Mouse (Mus musculus): ENCODE results near the gene Znrf2. TPM values are rescaled to one million over a fixed set of nuclear protein-coding genes. Genes with fewer than 3 reads are reported as not detected.

The Znrf2 gene
- polyA plus RNA-seq, 2 experiments = 5.5 to 6.3 TPM

- DNase-seq (ENCODE audit: low spot score) = peak; percentile 11
Observed at GRCm38 (mm10) chr6:54906053-54907040, 89.6 kb downstream of the Znrf2 start.

GRCm38 (mm10) chr6:54914977-54915376 lies 98.3 kb downstream of the Znrf2 start:
- Histone ChIP-seq H3K4me2 (replicated peaks; ENCODE audit: low read depth, low read length, severe bottlenecking) (no peak overlapping the region), H3K9me3 (ENCODE audit: control insufficient read depth, low read length) (no peaks in the 10 kb centered on the region), H3K27ac (replicated peaks; ENCODE audit: low read depth, low read length) (no peak overlapping the region), H3K4me3 (replicated peaks; ENCODE audit: low read length) (no peak overlapping the region), H3K4me1 (ENCODE audit: control insufficient read depth, insufficient read depth, low read length) (no peaks in the 10 kb centered on the region), H3K36me3 (ENCODE audit: control insufficient read depth, insufficient read depth, low read length) (no peaks in the 10 kb centered on the region), H3K9ac (ENCODE audit: low read depth, low read length, severe bottlenecking) (no peak overlapping the region), H3K27me3 (ENCODE audit: control insufficient read depth, insufficient read depth, low read length) (no peaks in the 10 kb centered on the region)
- DNase-seq (ENCODE audit: low spot score) = no peak
- 83% methylated on average over 4 of the region's 4 CpGs for WGBS
- TF ChIP-seq POLR2A (IDR thresholded peaks at IDR 0.05; ENCODE audit: borderline replicate concordance, extremely low read depth, insufficient read depth, insufficient read length) = no peak
- no peak for ATAC-seq (ENCODE audit: low FRiP score, low read depth)

More at GRCm38 (mm10) chr6:54906053-54907040, 89.6 kb downstream of the Znrf2 start:
- no peak overlapping the region for H3K9ac ChIP-seq (ENCODE audit: low read depth, low read length, severe bottlenecking)
- H3K36me3 ChIP-seq (ENCODE audit: control insufficient read depth, insufficient read depth, low read length) = no peaks in the 10 kb centered on the region
- no peak for ATAC-seq (ENCODE audit: low FRiP score, low read depth)
- no peaks in the 10 kb centered on the region for H3K9me3 ChIP-seq (ENCODE audit: control insufficient read depth, low read length)
- no peak overlapping the region for H3K4me3 ChIP-seq (replicated peaks; ENCODE audit: low read length)
- no peak overlapping the region for H3K4me2 ChIP-seq (replicated peaks; ENCODE audit: low read depth, low read length, severe bottlenecking)
- no peak overlapping the region for H3K27ac ChIP-seq (replicated peaks; ENCODE audit: low read depth, low read length)
- no peak for TF ChIP-seq POLR2A (IDR thresholded peaks at IDR 0.05; ENCODE audit: borderline replicate concordance, extremely low read depth, insufficient read depth, insufficient read length)
- H3K4me1 ChIP-seq (ENCODE audit: control insufficient read depth, insufficient read depth, low read length) = no peaks in the 10 kb centered on the region
- no peaks in the 10 kb centered on the region for H3K27me3 ChIP-seq (ENCODE audit: control insufficient read depth, insufficient read depth, low read length)
- WGBS = 78% methylated on average over 10 of the region's 10 CpGs

- Histone ChIP-seq H3K27me3 (ENCODE audit: control insufficient read depth, insufficient read depth, low read length) (no peaks in the 10 kb centered on the region), H3K4me1 (ENCODE audit: control insufficient read depth, insufficient read depth, low read length) (no peaks in the 10 kb centered on the region), H3K9ac (ENCODE audit: low read depth, low read length, severe bottlenecking) (no peak overlapping the region), H3K4me3 (replicated peaks; ENCODE audit: low read length) (no peak overlapping the region), H3K9me3 (ENCODE audit: control insufficient read depth, low read length) (no peaks in the 10 kb centered on the region), H3K36me3 (ENCODE audit: control insufficient read depth, insufficient read depth, low read length) (no peaks in the 10 kb centered on the region), H3K27ac (replicated peaks; ENCODE audit: low read depth, low read length) (no peak overlapping the region), H3K4me2 (replicated peaks; ENCODE audit: low read depth, low read length, severe bottlenecking) (no peak overlapping the region)
- no peak for TF ChIP-seq POLR2A (IDR thresholded peaks at IDR 0.05; ENCODE audit: borderline replicate concordance, extremely low read depth, insufficient read depth, insufficient read length)
- DNase-seq (ENCODE audit: low spot score) (no peak), ATAC-seq (ENCODE audit: low FRiP score, low read depth) (no peak)
- 38% methylated on average over 4 of the region's 4 CpGs for WGBS
Observed at GRCm38 (mm10) chr6:54916163-54916562, 99.4 kb downstream of the Znrf2 start.

DNA sequence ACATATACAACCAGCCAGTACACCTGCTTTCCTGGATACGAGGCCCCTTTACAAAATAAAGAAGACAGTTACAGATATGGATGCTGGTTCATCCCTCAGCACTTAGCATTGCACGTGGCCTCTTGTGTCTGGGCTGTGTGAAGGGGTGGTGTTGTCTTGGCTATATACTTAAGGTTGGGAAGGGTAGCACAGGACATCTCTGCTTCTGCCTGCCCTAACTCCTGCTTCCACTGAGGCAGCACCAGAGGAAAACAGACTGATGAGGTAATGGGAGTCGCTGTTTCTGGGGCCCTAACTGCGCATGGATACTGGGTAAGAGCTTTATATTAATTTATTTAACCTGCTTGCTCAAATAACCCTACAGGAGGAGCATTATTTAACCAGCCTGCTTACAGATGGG lies 100.2 kb downstream of the Znrf2 start:
- no peak for TF ChIP-seq POLR2A (IDR thresholded peaks at IDR 0.05; ENCODE audit: borderline replicate concordance, extremely low read depth, insufficient read depth, insufficient read length)
- H3K9ac ChIP-seq (ENCODE audit: low read depth, low read length, severe bottlenecking) = no peak overlapping the region
- DNase-seq (ENCODE audit: low spot score) (no peak), ATAC-seq (ENCODE audit: low FRiP score, low read depth) (no peak)
- H3K27me3 ChIP-seq (ENCODE audit: control insufficient read depth, insufficient read depth, low read length) = no peaks in the 10 kb centered on the region
- no peaks in the 10 kb centered on the region for H3K4me1 ChIP-seq (ENCODE audit: control insufficient read depth, insufficient read depth, low read length)
- H3K36me3 ChIP-seq (ENCODE audit: control insufficient read depth, insufficient read depth, low read length) = no peaks in the 10 kb centered on the region
- no peaks in the 10 kb centered on the region for H3K9me3 ChIP-seq (ENCODE audit: control insufficient read depth, low read length)
- WGBS = 73% methylated on average over 4 of the region's 4 CpGs
- no peak overlapping the region for H3K4me3 ChIP-seq (replicated peaks; ENCODE audit: low read length)
- H3K27ac ChIP-seq (replicated peaks; ENCODE audit: low read depth, low read length) = no peak overlapping the region
- H3K4me2 ChIP-seq (replicated peaks; ENCODE audit: low read depth, low read length, severe bottlenecking) = no peak overlapping the region

- H3K36me3 ChIP-seq (ENCODE audit: control insufficient read depth, insufficient read depth, low read length) = no peaks in the 10 kb centered on the region
- no peak overlapping the region for H3K9ac ChIP-seq (ENCODE audit: low read depth, low read length, severe bottlenecking)
- H3K4me2 ChIP-seq (replicated peaks; ENCODE audit: low read depth, low read length, severe bottlenecking) = no peak overlapping the region
- TF ChIP-seq POLR2A (IDR thresholded peaks at IDR 0.05; ENCODE audit: borderline replicate concordance, extremely low read depth, insufficient read depth, insufficient read length) = no peak
- WGBS = 24% methylated on average over 4 of the region's 4 CpGs
- H3K4me3 ChIP-seq (replicated peaks; ENCODE audit: low read length) = no peak overlapping the region
- no peak for ATAC-seq (ENCODE audit: low FRiP score, low read depth)
- no peaks in the 10 kb centered on the region for H3K4me1 ChIP-seq (ENCODE audit: control insufficient read depth, insufficient read depth, low read length)
- H3K27ac ChIP-seq (replicated peaks; ENCODE audit: low read depth, low read length) = no peak overlapping the region
- H3K9me3 ChIP-seq (ENCODE audit: control insufficient read depth, low read length) = no peaks in the 10 kb centered on the region
- no peaks in the 10 kb centered on the region for H3K27me3 ChIP-seq (ENCODE audit: control insufficient read depth, insufficient read depth, low read length)
- peak; percentile 27 for DNase-seq (ENCODE audit: low spot score)
Observed at GRCm38 (mm10) chr6:54917523-54917922, 100.8 kb downstream of the Znrf2 start.

Data from limb, embryonic 14.5 days (tissue).